Mouse (Mus musculus): ENCODE data around the gene Cox5a.

- TF ChIP-seq CTCF (IDR thresholded peaks at IDR 0.05; ENCODE audit: extremely low read depth, insufficient read depth, low read length) (no peak), POLR2A (IDR thresholded peaks at IDR 0.05; ENCODE audit: extremely low read depth, insufficient read depth, low read length) (no peak)
Observed at GRCm38 (mm10) chr9:57493532-57493931, 27.5 kb upstream of the Cox5a start.

All from cortical plate, adult 2 months (tissue).